Mouse (Mus musculus) T-helper 17 cell (primary cell): Measurements from ENCODE around the gene Gm3776.
"Not testable (repeated sequence)": the region's sequence is repeated elsewhere in the genome, so short reads cannot be mapped to it uniquely, and the experiment has no call there.

ENCODE experiments used
- in situ Hi-C, 2 experiments: fragments of 300-600 bp; cut with MboI, MseI; formaldehyde crosslinking; loops; 1 replicate in 1 of 2; 2 replicates in 1 of 2; pipeline ENCODE4 v1.15.1; 2025; ENCODE audit warnings: high pct_unique_total_duplicates in 2 of 2

Gene Gm3776

DNA sequence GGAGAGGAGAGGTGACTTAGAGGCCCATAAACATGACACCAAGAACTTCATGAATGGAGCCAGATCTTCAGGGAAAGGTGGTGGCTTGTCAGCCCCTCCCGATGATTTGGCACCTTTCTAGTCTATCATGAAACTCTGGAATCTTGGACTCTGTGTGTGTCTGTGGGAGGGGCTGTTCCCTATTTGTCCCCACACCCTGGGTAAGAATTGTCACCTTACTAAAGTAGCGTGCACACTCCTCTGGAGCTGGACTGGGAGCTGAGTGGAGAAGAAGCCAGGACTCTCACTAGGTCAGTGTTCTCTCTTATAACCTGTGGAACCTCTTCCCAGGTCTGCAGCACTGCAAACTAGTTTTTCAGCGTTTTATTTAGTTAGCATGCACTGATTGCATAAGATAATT, at the start of gene Gm3776:
Gm3776 (plus strand) TSS at position 216 of the 400 bp plus-strand sequence.
- in situ Hi-C loops, result not testable (repeated sequence)

DNA sequence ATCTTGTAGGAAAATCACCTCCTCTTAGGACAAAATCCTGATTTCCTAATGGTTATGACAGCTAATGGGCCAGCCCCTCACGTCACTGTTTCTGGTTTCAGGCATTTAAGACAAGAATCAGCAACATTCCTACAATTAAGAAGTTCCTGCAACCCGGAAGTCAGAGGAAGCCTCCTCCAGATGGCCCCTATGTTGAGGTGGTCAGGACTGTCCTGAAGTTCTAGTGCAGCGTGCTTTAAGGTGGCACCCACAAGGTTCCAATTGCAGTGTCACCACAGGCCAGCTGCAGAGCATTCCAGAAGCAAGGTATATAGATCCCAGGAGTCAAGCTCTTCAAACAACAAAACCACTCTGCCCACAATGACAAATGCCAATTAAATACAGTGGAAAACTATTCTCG, 48.0 kb upstream of the Gm3776 start:
- in situ Hi-C loops, result no loop called here

DNA sequence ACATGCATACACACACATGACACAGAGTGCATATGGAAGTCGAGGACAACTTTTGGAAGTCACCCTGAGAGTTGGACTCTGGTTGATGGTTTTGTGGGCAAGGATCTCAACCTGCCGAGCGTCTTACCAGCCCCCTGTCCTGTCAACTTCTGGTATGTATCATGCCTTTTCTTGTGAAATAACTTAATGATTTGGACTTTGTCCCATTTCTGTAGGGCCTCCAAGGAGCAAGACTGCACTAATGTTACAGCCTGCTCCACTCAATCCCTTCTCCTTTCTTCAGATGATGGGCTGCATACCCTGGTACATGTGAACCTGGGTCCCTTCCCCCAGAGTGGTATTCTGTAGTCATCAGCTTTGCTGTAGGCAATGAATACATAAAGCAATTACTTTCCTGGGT, 46.9 kb upstream of the Gm3776 start:
- in situ Hi-C loops, result no loop called here

DNA sequence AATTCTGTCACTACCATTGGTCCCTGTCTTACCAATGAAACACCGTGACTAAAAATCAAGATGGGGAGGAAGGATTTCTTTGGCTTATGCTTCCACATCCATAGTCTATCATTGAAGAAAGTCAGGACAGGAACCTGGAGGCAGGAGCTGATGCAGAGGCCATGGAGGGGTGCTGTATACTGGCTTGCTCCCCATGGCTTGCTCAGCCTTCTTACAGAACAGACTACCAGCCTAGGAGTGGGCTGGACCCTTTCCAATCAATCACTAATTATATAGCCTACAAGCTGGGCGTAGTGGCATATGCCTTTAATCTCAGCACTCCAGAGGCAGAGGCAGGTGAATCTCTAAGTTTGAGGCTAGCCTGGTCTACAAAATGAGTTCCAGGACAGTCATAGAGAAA, 46.1 kb upstream of the Gm3776 start:
- in situ Hi-C loops, result no loop called here

DNA sequence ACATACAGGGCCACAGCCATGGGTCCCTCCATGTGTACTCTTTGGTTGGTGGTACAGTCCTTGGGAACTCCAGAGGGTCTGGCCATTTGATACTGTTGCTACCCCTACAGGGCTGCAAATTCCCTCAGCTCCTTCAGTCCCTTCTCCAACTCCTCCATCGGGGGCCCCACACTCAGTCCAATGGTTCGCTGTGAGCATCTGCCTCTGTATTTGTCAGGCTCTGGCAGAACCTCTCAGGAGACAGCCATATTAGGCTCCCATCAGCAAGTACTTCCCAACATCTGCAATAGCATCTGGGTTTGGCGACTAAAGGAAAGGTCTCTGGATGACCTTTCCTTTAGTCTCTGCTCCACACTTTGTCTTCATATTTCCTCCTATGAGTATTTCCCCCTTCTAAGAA, 45.4 kb upstream of the Gm3776 start:
- in situ Hi-C loops, result no loop called here

DNA sequence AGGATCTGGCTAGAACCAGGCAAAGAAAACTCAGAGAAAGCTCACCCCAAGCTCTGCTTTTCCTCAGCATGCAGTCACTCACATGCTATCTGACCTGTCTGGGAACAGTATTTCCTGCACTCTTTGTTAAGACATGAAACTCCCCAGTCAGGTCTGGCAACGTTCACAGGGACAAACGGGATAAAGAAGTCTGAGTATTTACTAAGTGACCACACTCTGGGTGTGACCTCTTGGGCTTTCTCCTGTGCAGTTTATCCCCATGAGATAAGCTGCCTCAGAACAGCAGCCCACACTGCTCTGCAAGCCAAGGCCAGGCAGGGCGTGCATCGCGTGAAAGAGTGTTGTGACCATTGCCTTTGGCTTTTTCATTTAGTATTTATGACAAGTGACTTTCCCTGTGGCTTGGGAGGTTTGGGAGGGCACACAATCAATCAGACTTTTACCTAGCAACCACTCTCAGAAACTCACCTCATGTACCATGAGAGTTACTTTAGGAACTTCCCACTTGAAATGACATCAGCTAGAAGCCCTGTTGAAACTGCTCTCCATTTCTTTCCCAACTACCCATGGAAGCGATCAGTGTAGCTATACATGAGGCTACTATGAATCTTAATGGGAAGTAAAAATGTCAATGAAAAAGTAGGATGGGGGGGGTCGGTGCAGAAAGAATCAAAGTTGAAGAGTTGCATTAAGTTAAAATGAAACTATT, 44.4 kb upstream of the Gm3776 start:
- in situ Hi-C loops, result no loop called here

DNA sequence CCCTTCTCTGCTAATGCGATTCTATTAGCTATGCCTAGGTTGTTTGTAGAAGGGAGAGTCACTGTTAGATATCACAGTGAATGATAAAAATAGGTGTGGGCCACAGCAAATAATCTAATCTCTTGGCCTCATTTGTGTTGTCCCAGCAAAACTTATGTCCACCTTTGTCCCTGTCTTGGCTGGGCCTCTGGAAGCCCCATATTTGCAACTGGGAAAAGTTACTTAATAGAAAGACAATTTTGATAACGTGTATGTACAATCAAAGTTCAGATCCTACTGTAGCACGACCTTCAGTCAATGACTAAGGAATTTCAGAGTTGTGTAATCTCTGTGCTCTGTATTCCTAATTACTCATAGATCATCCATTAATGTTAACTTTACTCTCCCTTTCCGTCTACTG, 39.9 kb upstream of the Gm3776 start:
- in situ Hi-C loops, result no loop called here

GRCm38 (mm10) chr9:78222616-78223015, 34.3 kb upstream of the Gm3776 start:
- in situ Hi-C loops, result no loop called here

DNA sequence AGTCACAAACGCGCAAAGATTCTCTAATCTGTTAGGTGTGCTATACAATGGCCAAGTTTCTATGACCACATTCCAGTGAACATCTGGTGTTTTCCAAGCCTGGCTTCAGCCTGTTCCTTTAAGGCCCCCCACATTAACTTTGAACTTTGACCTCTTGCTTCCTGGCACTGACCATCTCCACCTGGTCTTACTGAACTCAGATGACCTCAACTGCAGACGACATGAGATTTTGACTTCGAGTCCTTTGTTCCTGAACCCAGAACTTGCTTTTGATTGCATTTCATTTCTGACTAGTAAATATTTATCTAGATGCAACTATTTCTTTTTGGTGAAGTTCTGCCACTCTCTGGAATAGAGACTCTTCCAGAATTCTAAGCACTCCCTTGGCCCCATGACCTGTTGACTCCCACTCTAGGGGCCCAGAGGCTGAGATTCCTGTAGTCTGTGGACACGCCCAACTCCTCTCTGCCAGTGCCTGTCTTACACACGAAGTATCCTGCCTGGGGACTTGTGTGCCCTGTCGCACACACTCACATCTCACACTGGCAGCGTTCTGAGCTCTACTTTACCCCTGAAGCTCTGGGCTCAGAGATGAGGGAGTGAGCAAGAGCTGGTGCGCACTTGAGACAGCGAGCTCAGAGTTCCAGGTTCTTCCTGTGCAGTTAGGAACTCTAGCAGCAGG, 33.6 kb upstream of the Gm3776 start:
- in situ Hi-C loops, result no loop called here

- in situ Hi-C loops, result no loop called here
Measured at GRCm38 (mm10) chr9:78224418-78224817, 32.5 kb upstream of the Gm3776 start.

DNA sequence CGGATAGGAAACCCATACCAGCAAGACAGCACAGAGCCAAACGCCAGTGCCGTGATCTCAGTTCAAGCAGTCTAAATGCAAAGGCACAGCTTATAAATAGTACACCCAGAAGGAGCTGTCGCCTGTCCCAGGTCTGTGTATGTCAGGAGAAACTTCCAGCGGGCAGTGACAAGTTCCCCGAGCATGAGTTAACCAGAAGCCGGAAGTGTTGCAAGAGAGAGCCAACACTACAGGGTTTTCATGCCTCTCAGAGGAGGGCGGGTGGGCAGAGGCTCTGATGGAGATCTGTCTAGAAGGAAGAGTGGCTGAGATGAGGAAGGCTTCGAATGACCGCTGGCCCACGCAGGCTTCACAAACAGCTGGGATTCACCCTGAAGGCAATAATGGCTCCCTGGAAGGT, 31.6 kb upstream of the Gm3776 start:
- in situ Hi-C loops, result loop anchor here (5.0 kb wide), 1 partner anchor 37 kb away; no protein-coding TSS in a partner anchor

GRCm38 (mm10) chr9:78228122-78228521, 28.8 kb upstream of the Gm3776 start:
- in situ Hi-C loops, result loop anchor here (5.0 kb wide), 1 partner anchor 34 kb away; no protein-coding TSS in a partner anchor

DNA sequence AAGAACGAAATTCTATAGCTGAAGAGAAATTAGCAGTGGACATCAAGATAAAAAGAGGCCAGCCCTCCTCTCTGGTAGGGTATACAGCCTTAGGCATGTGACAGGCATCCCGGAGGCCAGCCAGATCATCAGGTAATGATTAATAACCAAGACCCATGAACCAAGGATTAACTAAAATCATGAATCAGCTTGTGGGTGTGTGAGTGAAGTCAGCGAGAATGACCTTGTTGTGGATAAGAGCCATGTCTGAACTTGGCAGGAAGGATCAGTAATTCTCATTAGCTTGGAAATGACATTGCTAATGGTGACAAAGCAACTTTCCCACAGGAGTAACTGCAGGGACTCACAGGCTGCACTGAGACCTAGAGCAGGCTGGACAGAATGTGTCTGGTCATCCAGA, 27.3 kb upstream of the Gm3776 start:
- in situ Hi-C loops, result loop anchor here (5.0 kb wide), 1 partner anchor 33 kb away; no protein-coding TSS in a partner anchor

- in situ Hi-C loops, result not testable (repeated sequence)
Measured at GRCm38 (mm10) chr9:78230461-78230860, 26.5 kb upstream of the Gm3776 start, which contains the start of gene Gsta1. Gene Gsta1 (plus strand): TSS chr9:78230656.

GRCm38 (mm10) chr9:78233121-78233695, 23.7 kb upstream of the Gm3776 start:
- in situ Hi-C loops, result not testable (repeated sequence)

GRCm38 (mm10) chr9:78255683-78256470, 1.1 kb upstream of the Gm3776 start:
- in situ Hi-C loops, result not testable (repeated sequence)

GRCm38 (mm10) chr9:78259688-78260087, 2.8 kb downstream of the Gm3776 start:
- in situ Hi-C loops, result loop anchor here (5.0 kb wide), 1 partner anchor 32 kb away; no protein-coding TSS in a partner anchor

- in situ Hi-C loops, result not testable (repeated sequence)
Measured at GRCm38 (mm10) chr9:78270945-78271344, 14.0 kb downstream of the Gm3776 start.

DNA sequence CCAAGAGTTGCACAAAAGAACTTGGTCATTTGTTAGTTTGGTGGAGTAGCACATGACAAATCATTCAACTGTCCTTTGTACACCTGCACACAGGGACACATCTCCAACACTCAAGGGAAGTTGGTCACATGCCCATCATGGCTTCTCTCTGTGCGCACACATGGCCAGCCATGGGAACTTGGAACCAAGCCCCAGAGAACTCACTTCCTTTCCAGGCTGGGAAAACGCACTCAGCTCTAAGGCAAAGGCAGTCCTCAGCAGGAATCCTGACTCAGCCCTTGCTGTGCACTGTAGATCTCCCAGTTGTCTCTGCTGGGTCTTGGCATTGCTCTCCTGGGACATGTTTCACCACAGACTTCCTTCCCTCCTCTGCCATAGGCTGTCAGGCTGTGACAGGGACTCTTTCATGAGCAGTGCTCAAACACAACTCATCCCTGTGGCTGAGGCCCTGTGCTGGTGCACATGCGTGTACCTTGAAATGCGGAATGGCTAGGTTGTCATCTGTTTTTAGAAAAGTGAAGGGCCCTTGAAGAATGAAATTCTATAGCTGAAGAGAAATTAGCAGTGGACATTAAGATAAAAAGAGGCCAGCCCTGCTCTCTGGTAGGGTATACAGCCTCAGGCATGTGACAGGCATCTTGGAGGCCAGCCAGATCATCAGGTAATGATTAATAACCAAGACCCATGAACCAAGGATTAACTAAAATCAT, 25.2 kb downstream of the Gm3776 start:
- in situ Hi-C loops, result not testable (repeated sequence)

DNA sequence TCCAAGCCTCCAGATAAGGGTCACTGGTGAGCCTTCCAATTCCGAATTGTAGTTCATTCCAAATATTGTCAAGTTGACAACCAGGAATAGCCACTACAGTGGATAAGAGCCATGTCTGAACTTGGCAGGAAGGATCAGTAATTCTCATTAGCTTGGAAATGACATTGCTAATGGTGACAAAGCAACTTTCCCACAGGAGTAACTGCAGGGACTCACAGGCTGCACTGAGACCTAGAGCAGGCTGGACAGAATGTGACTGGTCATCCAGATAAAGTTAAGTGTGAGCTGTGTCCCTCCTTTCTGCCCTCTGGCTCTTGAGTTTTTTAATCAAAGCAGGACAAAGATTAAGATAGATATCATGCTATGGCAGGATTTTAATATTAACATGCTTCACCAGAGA, 32.1 kb downstream of the Gm3776 start:
- in situ Hi-C loops, result not testable (repeated sequence)

GRCm38 (mm10) chr9:78289723-78290122, 32.8 kb downstream of the Gm3776 start, which contains the start of gene Gm10639:
Gene Gm10639 (plus strand): TSS chr9:78289923.
- in situ Hi-C loops, result loop anchor here in 1 of 2 experiments (5.0 kb wide), 1 partner anchor 58 kb away; no protein-coding TSS in a partner anchor
